Mouse (Mus musculus): ENCODE results near the gene Serpina11. TPM values are rescaled to one million over a fixed set of nuclear protein-coding genes. Genes with fewer than 3 reads are reported as not detected.

The Serpina11 gene
- polyA plus RNA-seq, 1 experiment: 0.08 TPM

DNA sequence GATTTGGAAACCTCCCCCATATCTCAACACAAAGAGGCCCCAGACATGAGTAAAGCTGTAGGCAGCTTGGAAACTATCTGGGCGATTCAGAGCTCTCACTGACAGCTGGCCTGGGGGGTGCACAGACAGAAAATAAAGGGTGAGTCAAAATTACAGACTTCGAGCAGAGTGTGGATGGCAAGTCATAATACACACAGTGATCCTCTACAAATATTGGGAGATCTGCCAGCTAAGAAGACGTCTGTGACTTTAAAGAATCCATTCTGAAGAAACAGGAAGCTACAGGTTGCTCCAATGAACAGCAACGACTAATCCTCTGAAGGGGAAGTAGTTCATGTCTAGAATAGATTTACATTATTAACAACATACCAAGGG lies 13.5 kb upstream of the Serpina11 start:
- Histone ChIP-seq H3K27ac (ENCODE audit: insufficient read depth, low read depth, low read length) (no peak overlapping the region), H3K4me1 (ENCODE audit: control insufficient read depth, insufficient read depth, insufficient read length, low read length) (no peaks in the 10 kb centered on the region; the same call in 1 of the 2 replicates), H3K36me3 (ENCODE audit: control insufficient read depth, insufficient read depth, low read length) (no peaks in the 10 kb centered on the region), H3K27me3 (ENCODE audit: control insufficient read depth, insufficient read depth, low read length) (no peaks in the 10 kb centered on the region), H3K4me3 (ENCODE audit: low read depth, low read length) (no peak overlapping the region)
- TF ChIP-seq POLR2A (IDR thresholded peaks at IDR 0.05; ENCODE audit: low read depth, low read length) (no peak), CTCF (IDR thresholded peaks at IDR 0.05; ENCODE audit: extremely low read depth, insufficient read length, insufficient replicate concordance, low read depth, low read length) (no peak)
- 5% methylated on average over 4 of the region's 4 CpGs for WGBS

DNA sequence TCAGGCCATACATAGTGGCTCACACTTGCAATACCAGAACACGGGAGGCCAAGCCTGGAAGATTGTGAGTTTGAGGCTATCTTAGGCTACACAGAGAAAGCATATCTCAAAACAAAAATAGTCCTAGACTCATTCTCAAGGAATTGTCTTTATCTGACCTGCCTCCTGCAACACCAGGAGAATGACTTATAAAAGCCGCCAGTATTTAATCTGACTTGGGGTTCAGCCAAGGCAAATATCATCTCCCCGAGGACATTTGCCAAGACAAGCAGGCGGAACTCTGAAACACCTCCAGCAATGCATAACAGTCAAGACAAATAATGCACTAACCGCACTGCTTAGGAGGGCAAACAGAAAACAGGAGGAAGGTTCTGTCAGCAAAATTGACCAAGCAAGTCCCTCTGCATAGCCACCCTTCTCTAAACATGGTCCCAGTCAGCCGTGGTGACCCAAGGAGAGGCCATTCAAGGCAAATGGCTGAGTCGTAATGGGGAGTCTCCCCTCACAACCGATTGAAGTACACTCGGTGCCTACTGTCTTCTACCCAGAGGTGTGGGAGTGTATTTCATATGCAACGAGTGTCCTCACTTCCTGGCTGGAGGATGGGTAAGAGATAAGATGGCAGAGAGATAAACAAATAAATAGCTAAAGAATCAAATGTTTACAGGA lies 12.9 kb upstream of the Serpina11 start:
- Histone ChIP-seq H3K27me3 (ENCODE audit: control insufficient read depth, insufficient read depth, low read length) (no peaks in the 10 kb centered on the region), H3K4me3 (ENCODE audit: low read depth, low read length) (no peak overlapping the region), H3K36me3 (ENCODE audit: control insufficient read depth, insufficient read depth, low read length) (no peaks in the 10 kb centered on the region), H3K27ac (ENCODE audit: insufficient read depth, low read depth, low read length) (peak overlapping the region; percentile 47), H3K4me1 (ENCODE audit: control insufficient read depth, insufficient read depth, insufficient read length, low read length) (no peaks in the 10 kb centered on the region; the same call in 1 of the 2 replicates)
- no peak for TF ChIP-seq CTCF (IDR thresholded peaks at IDR 0.05; ENCODE audit: extremely low read depth, insufficient read length, insufficient replicate concordance, low read depth, low read length)
- no peak for TF ChIP-seq POLR2A (IDR thresholded peaks at IDR 0.05; ENCODE audit: low read depth, low read length)
- WGBS: 15% methylated on average over 10 of the region's 10 CpGs

DNA sequence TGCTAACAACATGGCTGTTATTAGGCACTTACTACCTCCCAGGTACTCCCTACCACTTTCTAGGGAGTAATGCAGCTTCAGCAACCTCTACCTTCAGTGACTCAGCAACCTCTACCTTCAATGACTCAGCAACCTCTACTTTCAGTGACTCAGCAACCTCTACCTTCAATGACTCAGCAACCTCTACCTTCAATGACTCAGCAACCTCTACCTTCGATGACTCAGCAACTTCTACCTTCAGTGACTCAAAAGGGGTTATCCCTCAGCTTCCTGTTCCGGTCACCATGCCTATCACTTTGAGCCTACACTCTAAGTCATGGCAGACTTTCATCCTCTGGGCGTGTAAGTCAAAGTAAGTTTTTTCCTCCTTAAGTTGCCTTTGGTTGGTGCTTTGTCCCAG lies 10.8 kb upstream of the Serpina11 start:
- no peaks in the 10 kb centered on the region for H3K27me3 ChIP-seq (ENCODE audit: control insufficient read depth, insufficient read depth, low read length)
- no peaks in the 10 kb centered on the region for H3K36me3 ChIP-seq (ENCODE audit: control insufficient read depth, insufficient read depth, low read length)
- no peak overlapping the region for H3K27ac ChIP-seq (ENCODE audit: insufficient read depth, low read depth, low read length)
- 88% methylated on average over 3 of the region's 3 CpGs for WGBS
- no peak overlapping the region for H3K4me3 ChIP-seq (ENCODE audit: low read depth, low read length)
- TF ChIP-seq CTCF (IDR thresholded peaks at IDR 0.05; ENCODE audit: extremely low read depth, insufficient read length, insufficient replicate concordance, low read depth, low read length) (no peak), POLR2A (IDR thresholded peaks at IDR 0.05; ENCODE audit: low read depth, low read length) (no peak)
- no peaks in the 10 kb centered on the region; the same call in 1 of the 2 replicates for H3K4me1 ChIP-seq (ENCODE audit: control insufficient read depth, insufficient read depth, insufficient read length, low read length)

DNA sequence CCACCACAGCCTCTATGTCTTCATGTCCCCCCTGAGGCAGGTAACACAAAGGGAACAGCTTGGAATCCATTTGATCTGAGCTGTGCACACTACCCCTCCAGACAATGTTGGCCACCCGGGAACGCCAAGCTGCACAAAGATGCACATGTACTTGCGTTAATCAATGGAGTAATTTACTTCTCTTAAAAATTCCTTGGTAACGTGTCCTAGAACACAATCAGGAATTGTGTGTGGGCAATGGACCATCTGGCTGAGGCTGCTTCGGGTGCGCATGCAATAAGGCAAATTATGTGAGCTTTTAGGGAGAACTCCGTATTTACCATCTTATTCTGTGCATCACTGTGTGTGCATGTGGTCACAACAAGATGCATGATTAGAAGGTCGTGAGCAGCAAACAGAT lies 9.9 kb upstream of the Serpina11 start:
- no peak overlapping the region for H3K27ac ChIP-seq (ENCODE audit: insufficient read depth, low read depth, low read length)
- H3K4me1 ChIP-seq (ENCODE audit: control insufficient read depth, insufficient read depth, insufficient read length, low read length): no peaks in the 10 kb centered on the region; the same call in 1 of the 2 replicates
- H3K4me3 ChIP-seq (ENCODE audit: low read depth, low read length): no peak overlapping the region
- no peaks in the 10 kb centered on the region for H3K27me3 ChIP-seq (ENCODE audit: control insufficient read depth, insufficient read depth, low read length)
- H3K36me3 ChIP-seq (ENCODE audit: control insufficient read depth, insufficient read depth, low read length): no peaks in the 10 kb centered on the region
- WGBS: 94% methylated on average over 8 of the region's 8 CpGs
- no peak for TF ChIP-seq POLR2A (IDR thresholded peaks at IDR 0.05; ENCODE audit: low read depth, low read length)

DNA sequence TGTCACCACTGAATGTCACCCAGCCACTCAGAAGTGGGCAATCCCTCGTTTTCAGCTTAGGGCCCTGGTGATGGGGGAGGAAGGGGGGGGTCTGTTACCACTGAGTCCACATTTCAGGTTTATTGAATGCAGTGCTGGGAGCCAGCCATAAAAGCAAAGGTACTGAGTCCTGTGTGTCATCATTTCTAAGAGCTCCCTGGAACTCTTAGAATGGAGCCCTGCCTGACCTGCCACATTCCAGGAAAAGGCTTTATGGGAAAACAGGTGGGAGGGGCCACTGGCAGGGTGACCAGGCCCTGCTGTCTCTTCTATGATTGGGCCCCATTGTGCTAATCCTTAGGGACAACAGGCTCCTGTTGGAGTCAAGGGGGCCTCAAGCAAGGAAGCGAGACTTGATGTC lies 6.8 kb upstream of the Serpina11 start:
- no peak overlapping the region for H3K4me3 ChIP-seq (ENCODE audit: low read depth, low read length)
- 63% methylated on average over 2 of the region's 2 CpGs for WGBS
- no peaks in the 10 kb centered on the region for H3K27me3 ChIP-seq (ENCODE audit: control insufficient read depth, insufficient read depth, low read length)
- TF ChIP-seq CTCF (IDR thresholded peaks at IDR 0.05; ENCODE audit: extremely low read depth, insufficient read length, insufficient replicate concordance, low read depth, low read length): no peak
- no peak for TF ChIP-seq POLR2A (IDR thresholded peaks at IDR 0.05; ENCODE audit: low read depth, low read length)
- no peaks in the 10 kb centered on the region for H3K4me1 ChIP-seq (ENCODE audit: control insufficient read depth, insufficient read depth, insufficient read length, low read length)
- H3K36me3 ChIP-seq (ENCODE audit: control insufficient read depth, insufficient read depth, low read length): no peaks in the 10 kb centered on the region
- H3K27ac ChIP-seq (ENCODE audit: insufficient read depth, low read depth, low read length): no peak overlapping the region

DNA sequence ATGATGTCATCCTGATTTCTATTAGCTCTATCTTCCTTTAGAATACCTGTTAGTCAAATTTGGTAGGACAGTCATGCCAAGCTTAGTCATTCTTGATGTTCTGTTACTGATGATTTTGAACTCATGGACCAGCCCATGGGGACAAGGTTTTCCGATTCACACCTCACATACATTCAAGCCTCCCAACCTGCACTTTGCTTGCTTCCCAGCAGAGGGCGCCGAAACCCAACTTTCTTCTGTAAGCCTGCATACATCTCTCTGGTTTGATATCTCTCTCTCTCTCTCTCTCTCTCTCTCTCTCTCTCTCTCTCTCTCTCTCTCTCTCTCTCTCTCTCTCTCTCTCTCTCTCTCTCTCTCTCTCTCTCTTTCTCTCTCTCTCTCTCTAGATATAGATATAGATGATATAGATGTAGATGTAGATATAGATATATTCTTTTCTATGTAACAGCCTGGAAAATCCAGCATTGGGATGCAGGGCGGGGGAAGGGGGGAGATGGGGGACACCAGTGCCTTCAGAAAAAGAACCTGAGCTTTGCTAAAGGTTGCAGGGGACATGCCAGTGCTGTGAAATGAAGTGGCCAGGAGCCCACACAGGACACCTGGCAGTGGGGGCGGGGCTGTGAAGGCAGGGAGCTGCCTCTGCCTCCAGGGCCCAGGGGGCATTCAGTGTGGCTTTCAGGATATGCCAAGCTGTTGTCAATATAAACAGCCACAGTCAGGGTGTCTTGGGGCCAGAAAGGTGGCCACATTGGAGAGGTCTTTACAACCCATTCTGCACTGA lies 5.7 kb upstream of the Serpina11 start:
- Histone ChIP-seq H3K36me3 (ENCODE audit: control insufficient read depth, insufficient read depth, low read length) (no peaks in the 10 kb centered on the region), H3K4me3 (ENCODE audit: low read depth, low read length) (no peak overlapping the region), H3K4me1 (ENCODE audit: control insufficient read depth, insufficient read depth, insufficient read length, low read length) (no peaks in the 10 kb centered on the region), H3K27ac (ENCODE audit: insufficient read depth, low read depth, low read length) (no peak overlapping the region), H3K27me3 (ENCODE audit: control insufficient read depth, insufficient read depth, low read length) (no peaks in the 10 kb centered on the region)
- 34% methylated on average over 5 of the region's 5 CpGs for WGBS
- TF ChIP-seq POLR2A (IDR thresholded peaks at IDR 0.05; ENCODE audit: low read depth, low read length): no peak
- peak; percentile 81 for TF ChIP-seq CTCF (IDR thresholded peaks at IDR 0.05; ENCODE audit: extremely low read depth, insufficient read length, insufficient replicate concordance, low read depth, low read length)

DNA sequence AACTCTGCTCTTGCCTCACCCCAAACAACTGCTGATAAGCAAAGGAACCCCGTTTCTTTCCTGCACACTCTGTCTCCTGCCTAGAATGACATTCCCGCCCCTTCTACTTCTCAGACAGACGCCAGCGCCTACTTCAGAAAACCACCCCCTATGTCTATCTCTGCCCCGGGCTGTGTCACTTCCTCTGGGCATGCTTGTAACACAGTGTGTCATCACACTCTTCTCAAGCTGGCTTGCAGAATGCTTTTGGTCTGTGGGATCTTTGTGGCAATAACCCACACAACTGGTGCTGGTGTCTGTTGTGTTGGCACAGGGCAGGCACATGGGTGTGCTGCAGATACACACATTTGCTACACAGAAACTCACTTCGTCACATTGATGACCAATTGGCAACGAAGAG lies 3.2 kb upstream of the Serpina11 start:
- Histone ChIP-seq H3K4me1 (ENCODE audit: control insufficient read depth, insufficient read depth, insufficient read length, low read length) (no peaks in the 10 kb centered on the region), H3K27ac (ENCODE audit: insufficient read depth, low read depth, low read length) (no peak overlapping the region), H3K4me3 (ENCODE audit: low read depth, low read length) (no peak overlapping the region), H3K27me3 (ENCODE audit: control insufficient read depth, insufficient read depth, low read length) (no peaks in the 10 kb centered on the region), H3K36me3 (ENCODE audit: control insufficient read depth, insufficient read depth, low read length) (no peaks in the 10 kb centered on the region)
- no peak for TF ChIP-seq CTCF (IDR thresholded peaks at IDR 0.05; ENCODE audit: extremely low read depth, insufficient read length, insufficient replicate concordance, low read depth, low read length)
- TF ChIP-seq POLR2A (IDR thresholded peaks at IDR 0.05; ENCODE audit: low read depth, low read length): no peak
- 38% methylated on average over 7 of the region's 7 CpGs for WGBS
